Mouse (Mus musculus) cerebellum, adult 9-10 months (tissue): ENCODE measurements at regions not wholly inside any gene's neighbourhood (a gene's known extent, or its start where the extent isn't known, plus 50 kb on each side); places are given as distances from the start of the nearest gene placed in this dataset.

Experiments used
- DNase-seq: peaks from one replicate; pipeline ENCODE4 v3.0.0; 2022

DNA sequence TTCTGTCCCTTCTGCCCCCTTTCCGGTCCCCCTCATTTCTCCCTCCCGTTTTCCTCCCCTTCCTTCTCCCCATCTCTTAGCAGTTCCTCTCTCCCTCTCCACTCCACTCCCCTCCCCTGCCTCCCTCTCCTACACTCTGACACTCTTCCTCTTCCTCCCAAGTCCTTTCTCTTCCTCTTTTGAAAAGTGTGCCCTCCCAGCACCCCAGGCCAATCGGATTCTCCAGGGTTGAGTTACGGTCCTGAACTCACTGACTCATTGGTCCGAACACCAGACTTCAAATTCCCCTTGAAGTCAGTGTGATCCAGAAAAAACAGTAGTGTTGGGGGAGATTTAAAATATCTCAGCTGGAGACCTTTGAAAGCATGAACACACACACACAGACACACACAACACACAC lies 109.1 kb downstream of the 2410131K14Rik start:
- DNase-seq, result no peak

GRCm38 (mm10) chr5:118354871-118355270 lies 109.8 kb downstream of the 2410131K14Rik start:
- DNase-seq, result no peak

- no peak for DNase-seq
These were observed 110.3 kb downstream of the 2410131K14Rik start for GRCm38 (mm10) chr5:118355287-118355686.

DNA sequence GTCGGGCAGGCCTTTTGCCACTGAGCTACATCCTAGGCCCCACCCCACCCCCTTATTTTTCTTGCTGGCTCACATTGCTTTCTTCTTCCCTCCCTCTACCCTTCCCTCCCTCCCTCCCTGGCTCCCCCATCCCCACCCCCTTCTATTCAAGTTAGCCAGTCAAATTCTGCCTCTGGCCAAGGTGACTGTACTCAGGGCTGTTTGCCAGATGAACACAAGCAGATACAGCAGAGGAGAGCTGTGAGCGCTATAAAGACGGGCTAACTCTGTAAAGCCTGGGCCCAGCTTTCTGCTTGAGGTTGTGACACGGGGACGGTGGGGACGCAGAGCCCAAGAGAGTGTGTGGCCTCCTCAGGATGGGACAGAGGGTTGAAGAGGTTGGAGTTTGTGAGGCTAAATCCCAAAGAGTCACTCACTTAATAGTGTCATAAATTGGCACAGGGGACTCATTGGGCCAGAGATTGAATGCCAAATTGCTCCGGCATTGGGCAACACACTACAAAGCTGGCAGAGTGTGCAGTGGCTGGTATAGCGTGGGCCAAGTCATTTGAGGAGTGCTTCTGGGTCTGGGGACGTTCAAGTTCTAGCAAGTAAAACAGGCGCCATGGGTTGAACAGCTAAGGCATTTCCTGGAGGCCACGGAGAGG lies 110.8 kb downstream of the 2410131K14Rik start:
- DNase-seq, result no peak

- DNase-seq, result no peak
These were observed 114.8 kb downstream of the 2410131K14Rik start for GRCm38 (mm10) chr5:118359646-118360373.

GRCm38 (mm10) chr5:118360374-118361064 lies 115.5 kb downstream of the 2410131K14Rik start:
- DNase-seq, result no peak

DNA sequence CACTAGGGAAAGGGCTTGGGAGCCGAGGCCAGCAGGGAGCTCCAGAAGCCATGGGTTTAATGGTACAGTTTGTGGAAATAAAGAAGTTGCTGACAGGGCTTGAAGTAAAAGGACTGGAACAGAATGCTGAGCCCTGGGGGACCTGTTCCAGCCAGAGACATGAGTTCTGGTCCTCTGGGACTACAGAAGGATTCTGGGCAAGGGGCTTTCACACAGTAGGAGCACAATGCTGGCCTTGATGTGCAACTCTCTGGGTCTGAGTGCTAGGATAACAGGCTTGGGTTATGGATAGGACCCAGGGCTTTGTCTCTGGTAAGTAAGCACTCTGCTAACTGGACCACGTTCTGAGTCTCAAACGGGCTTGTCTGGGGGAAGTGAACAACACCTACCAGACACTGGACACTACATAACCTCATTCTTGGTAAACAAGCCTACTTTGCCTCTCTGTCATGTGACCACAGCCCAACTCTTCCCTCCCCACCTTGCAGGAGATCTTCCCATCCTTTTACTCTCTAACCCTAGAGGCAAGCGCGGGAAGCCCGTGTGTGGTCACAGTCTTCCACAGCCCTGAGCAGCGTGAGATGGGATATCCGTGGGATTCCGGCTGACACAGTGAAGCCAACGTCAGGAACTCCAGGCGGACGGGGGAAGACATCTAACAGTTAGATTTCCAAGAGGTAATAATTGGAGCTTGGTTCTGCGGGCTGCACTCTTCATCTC lies 116.3 kb downstream of the 2410131K14Rik start:
- DNase-seq, result no peak

DNA sequence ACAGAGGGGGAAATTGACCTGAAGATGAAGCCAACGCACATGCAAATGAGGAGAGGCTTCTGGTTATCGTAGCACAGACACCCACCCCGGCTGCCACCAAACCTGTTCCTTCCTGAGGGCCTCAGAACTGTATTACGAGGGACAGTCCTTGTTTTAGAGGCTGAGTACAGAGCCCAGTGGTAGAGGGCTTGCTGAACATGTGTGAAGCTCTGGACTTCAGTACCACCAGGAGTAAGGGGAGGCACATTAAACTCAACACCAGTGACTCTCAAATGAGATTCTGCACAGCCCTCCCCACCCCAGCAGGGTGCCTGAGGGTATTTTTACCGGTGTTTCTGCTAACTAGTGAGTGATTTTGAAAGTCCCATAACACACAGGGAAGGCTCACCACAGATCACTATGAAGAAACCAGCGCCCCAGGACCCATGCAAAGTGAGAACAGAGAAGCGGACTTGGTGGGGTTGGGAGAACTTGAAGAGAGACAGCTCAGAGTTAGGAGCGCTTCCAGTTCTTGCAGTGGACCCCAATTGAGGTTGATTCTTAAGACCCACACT lies 116.9 kb downstream of the 2410131K14Rik start:
- no peak for DNase-seq

GRCm38 (mm10) chr5:118362738-118363137 lies 117.7 kb downstream of the 2410131K14Rik start:
- DNase-seq, result no peak

- DNase-seq, result no peak
These were observed 118.1 kb downstream of the 2410131K14Rik start for GRCm38 (mm10) chr5:118363154-118363553.

GRCm38 (mm10) chr5:118364646-118365045 lies 119.6 kb downstream of the 2410131K14Rik start:
- no peak for DNase-seq

DNA sequence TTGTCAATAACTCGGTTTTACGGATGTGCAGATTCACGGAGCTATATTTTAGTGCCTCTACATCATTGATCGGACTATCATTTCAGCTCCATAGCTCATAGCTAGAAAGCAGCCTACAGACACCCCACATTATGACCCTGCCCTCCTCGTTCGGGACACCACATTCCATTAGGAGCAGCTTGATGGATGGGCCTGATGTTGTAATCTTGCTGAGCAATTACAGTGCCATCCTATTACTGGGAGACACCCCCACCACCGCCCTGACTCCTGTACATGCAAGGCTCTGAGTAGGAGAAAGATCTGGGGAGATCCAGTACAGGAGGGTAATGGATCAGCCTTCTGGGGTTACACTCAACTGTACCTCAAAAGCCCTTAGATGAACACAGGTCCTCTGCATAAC lies 120.2 kb downstream of the 2410131K14Rik start:
- DNase-seq, result no peak

DNA sequence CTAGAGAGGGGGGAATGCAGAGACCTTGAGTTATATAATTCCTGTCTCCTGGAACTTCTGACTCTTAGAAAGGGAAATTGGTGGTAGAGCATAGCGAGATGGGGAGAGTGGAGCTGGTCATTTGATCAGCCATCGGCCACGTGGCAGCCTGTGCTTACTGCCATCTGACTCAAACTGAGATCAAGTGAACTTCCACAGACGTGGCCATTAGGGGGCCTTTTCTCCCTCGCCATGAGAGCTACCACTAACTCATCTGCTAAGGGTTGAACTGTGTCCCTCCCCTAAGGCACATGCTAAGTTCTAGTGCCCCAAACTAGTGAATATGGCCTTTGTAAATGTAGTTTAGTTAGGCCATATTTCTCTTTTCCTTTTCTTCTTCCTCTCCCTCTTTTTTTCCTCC lies 120.6 kb downstream of the 2410131K14Rik start:
- DNase-seq, result no peak

DNA sequence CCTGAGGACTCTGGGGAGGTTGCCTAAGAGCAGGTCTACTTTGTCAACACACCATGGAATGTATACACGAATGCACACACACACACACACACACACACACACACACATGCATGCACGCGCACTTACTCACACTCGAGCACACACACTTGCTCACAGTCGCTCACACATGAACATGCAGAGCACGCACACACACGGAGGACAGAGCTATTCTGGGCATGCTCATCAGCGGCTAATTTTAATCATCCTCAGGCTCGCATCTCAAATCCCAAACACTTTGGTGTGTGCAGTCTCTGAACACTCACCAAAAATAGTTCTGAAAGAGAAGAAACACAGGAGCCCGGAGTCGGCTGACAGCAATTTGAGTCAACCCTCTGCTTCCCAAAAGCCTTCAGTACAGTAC lies 122.0 kb downstream of the 2410131K14Rik start:
- no peak for DNase-seq

DNA sequence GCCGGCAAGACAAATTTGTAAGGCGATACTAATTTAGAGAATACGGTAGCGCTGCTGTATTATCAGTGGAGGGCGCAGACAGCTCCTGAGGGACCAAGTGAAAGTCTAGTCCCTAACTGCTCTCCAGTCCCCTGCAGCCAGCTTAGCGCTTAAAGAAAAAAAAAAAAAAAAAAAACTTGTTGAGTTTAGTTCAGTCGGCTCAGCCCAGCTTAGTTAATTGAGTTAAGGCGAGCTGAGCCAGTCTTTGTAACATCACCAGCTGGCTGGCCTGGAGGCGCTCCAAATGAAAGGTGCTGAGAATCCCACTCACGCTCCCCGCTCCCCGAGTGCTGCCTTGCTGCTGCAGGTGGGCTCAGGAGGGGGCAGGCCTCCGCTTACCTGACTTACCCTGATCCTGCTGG lies 128.6 kb downstream of the 2410131K14Rik start:
- DNase-seq, result no peak

DNA sequence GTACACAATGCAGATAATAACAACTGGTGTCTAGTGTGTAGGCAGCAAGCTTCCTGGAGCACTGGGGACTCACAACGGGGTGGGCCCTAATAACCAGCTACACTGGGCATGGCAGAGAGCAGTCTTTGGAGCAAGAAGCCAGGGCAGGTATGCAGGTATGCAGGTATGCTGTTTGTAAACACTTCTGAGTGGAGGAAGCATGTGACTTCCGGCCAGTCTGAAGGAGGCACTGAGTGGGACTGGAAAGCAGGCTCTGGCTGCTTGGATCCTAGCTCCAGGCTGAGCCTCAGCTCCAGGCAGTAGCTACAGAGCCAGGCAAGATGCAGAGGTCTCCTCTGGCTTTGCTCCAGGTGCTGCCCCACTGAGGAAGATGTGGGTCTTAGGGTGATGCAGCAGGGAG lies 129.9 kb downstream of the 2410131K14Rik start:
- DNase-seq, result no peak

DNA sequence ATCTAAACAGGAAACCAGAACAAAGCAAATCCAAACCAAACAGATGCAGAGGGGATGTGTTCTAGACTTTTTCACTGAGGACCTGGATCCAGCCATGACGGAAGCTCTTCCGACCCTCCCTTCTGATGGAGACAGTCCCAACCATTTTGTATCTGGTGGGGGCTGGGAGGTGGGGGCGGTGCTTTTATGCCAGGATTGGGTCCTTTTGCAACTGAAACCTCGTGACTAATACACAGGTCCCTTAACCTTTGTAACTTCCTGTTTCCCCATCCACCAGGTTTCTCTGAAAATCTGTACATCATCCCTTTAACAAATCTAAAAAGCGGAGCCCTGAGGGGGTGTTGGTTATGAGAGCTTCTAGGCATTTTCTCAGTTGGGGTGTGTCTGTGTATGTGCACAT lies 130.9 kb downstream of the 2410131K14Rik start:
- no peak for DNase-seq

GRCm38 (mm10) chr5:118376478-118376877 lies 131.5 kb downstream of the 2410131K14Rik start:
- DNase-seq, result no peak

DNA sequence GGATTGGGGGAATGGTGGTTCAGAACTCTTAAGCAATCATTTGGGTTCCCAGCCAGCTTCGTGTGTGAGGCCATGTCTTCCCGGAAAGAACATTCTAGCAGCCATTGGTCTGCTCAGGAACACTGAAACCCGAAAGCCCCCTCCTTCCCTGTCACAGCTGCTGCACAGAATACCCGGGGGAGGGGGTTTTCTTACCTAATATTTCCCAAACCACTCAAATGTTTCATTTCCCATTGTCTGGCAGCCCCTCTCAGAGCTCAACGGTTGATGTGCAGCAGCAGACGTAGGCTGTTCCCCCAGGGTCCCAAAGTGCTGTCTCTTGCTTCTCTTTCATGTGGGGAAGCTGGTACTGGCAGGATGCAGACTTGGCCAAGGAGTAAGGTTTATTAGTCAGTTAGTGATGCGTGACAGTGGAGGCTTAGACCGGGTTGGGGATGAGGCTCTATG lies 132.4 kb downstream of the 2410131K14Rik start:
- DNase-seq, result no peak

DNA sequence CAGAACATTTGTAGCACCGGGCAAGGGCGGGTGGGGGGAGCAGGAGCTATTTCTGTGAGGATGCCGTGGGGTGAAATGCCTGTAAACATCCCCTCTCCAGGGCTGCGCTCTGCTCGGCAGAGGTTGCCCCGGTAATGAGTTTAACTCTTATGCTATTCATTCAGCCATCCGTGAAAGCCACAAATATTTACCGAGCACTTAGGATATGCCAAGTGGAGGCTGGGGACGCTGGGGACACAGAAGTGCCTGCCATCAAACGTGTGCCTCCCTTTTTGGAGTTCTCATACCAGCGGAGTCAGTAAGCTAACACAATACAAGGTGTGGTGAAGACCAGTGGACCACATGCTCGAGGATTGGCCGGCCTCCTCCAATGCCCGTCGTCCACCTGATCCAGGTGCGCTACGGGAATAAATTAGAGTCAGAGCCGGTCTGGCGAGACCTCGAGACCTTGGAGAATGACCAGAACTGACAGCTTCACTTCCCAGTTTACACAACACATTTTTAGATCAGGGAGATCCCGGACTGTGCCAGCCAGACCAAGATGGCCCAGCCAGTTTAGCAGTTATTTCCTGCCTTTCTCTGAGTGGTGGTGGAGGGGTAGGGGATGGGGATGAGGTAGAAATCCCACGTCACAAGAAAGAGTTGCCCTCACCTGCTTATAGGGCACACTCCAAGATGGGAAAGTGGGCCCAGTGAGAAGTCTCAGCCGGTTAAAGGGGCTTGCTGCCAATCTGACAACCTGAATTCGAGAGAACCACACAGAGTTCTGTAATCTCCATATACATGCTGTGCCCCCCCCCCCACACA lies 134.4 kb downstream of the 2410131K14Rik start:
- DNase-seq, result no peak

GRCm38 (mm10) chr5:118380052-118380421 lies 135.0 kb downstream of the 2410131K14Rik start:
- no peak for DNase-seq
